Mouse (Mus musculus) hindbrain, embryonic 10.5 days (tissue): Measurements from ENCODE around the gene Pcbp1. TPM values are rescaled to one million over a fixed set of nuclear protein-coding genes. Genes with fewer than 3 reads are reported as not detected.
A peak's percentile ranks its signal among the peaks of the same experiment; 100 is the strongest.

Experiments
- DNase-seq: peaks from one replicate; pipeline ENCODE4 v3.0.0-alpha.2; 2017; ENCODE audit warnings: low spot score
- H3K27ac ChIP-seq: fragments of 300-500 bp; sonication (generic); 2 replicates; pipeline ENCODE4 v1.5.1; 2016; ENCODE audit warnings: mild to moderate bottlenecking, moderate library complexity
- H3K27me3 ChIP-seq: fragments of 300-500 bp; sonication (generic); 2 replicates; pipeline ENCODE4 v1.6.1; 2016; ENCODE audit warnings: mild to moderate bottlenecking; ENCODE audit not compliant: poor library complexity, insufficient read depth, severe bottlenecking
- H3K36me3 ChIP-seq: fragments of 300-500 bp; sonication (generic); 2 replicates; pipeline ENCODE4 v1.6.1; 2016; ENCODE audit warnings: mild to moderate bottlenecking, moderate library complexity
- H3K4me1 ChIP-seq: fragments of 300-500 bp; sonication (generic); replicated peaks from 2 replicates; pipeline ENCODE4 v1.6.1; 2016; ENCODE audit warnings: mild to moderate bottlenecking
- H3K4me3 ChIP-seq: fragments of 300-500 bp; sonication (generic); 2 replicates; pipeline ENCODE4 v1.5.1; 2016; ENCODE audit warnings: mild to moderate bottlenecking, moderate library complexity
- H3K9me3 ChIP-seq: fragments of 300-500 bp; sonication (generic); 2 replicates; pipeline ENCODE4 v1.6.1; 2016; ENCODE audit warnings: mild to moderate bottlenecking, moderate library complexity
- WGBS: fragments of 180-500 bp; shearing (Covaris S2); methylation state at CpG from one replicate; pipeline ENCODE4 v1.1.7; 2016; 5-methylcytosine and 5-hydroxymethylcytosine counted together
- polyA plus RNA-seq: library from polyadenylated mRNA; unstranded; fragments of >200 nt; fragmentation: Nextera tagmentation; extraction: Ambion mirVana; gene quantifications from 2 replicates; pipeline ENCODE4 v1.2.1, GENCODE M21; 2016

Gene Pcbp1
- polyA plus RNA-seq, 1 experiment from 2014 or later, result 520 TPM

DNA sequence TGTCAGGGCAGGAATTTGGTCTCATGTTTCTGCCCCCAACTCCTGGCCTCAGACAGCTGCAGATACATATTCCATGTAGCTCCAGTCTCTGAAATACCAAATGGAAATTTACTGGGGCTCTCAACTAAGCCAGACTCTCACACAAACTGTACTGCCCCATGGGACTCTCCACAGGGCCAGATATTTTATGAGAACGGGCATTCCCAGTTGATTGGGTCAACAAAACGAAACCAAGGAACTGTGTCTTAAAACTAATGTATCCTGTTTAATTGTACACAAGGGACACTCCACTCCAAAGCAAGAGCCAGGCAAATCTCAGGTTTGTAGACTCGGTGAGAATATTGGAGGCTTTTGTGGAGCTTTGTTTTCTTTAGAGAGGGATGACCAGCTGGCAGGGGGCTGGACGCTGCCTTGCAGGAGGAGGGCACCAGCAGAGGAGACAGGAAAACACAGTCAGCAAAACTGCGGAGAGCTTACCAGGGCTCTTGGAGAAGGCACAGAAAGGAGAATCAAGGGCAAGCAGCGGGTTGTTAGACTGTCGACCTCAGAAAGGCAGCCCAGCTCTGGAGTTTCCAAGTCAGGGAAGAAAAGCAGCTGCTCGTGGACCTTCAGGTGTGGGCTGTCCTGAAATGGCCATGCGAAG lies 45.8 kb downstream of the Pcbp1 start:
- Histone ChIP-seq H3K9me3 (no peaks in the 10 kb centered on the region), H3K27me3 (no peaks in the 10 kb centered on the region), H3K36me3 (no peaks in the 10 kb centered on the region), H3K4me3 (peak overlapping the region; percentile 11; the same call in 1 of the 2 replicates), H3K27ac (peak overlapping the region; percentile 83), H3K4me1 (peaks cover 39% of the 10 kb centered on the region)
- 36% methylated on average over 9 of the region's 9 CpGs for WGBS
- DNase-seq, result peak; percentile 39

- no peak for DNase-seq
- Histone ChIP-seq H3K27ac (peak overlapping the region; percentile 83), H3K9me3 (no peaks in the 10 kb centered on the region), H3K27me3 (no peaks in the 10 kb centered on the region), H3K4me3 (no peak overlapping the region), H3K36me3 (no peaks in the 10 kb centered on the region), H3K4me1 (peaks cover 42% of the 10 kb centered on the region)
These were observed 46.3 kb downstream of the Pcbp1 start for GRCm38 (mm10) chr6:86479816-86480188.

DNA sequence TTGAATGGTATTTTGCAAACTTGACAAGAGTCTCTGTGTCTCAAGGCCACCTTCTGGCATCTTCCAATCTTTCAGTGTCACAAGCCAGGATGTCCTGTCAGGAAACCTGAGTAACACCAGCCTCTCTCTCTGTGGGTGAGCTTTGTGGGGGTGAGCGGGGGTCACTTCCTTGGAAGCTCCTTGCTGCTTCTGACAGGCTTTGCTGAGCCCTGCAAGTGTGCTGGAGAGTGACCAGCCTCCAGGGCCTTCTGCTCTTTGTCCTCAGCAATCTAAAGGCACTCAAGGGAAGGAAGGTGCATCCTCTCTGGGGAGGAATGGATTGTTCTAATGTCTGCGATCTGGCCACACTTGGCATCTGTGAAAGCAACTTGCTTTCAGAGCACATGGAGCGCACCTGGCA lies 46.8 kb downstream of the Pcbp1 start:
- Histone ChIP-seq H3K27me3 (no peaks in the 10 kb centered on the region), H3K9me3 (no peaks in the 10 kb centered on the region), H3K36me3 (no peaks in the 10 kb centered on the region), H3K27ac (peak overlapping the region; percentile 83), H3K4me1 (peaks cover 42% of the 10 kb centered on the region), H3K4me3 (no peak overlapping the region)
- peak; percentile 27 for DNase-seq
- WGBS, result 51% methylated on average over 3 of the region's 3 CpGs

DNA sequence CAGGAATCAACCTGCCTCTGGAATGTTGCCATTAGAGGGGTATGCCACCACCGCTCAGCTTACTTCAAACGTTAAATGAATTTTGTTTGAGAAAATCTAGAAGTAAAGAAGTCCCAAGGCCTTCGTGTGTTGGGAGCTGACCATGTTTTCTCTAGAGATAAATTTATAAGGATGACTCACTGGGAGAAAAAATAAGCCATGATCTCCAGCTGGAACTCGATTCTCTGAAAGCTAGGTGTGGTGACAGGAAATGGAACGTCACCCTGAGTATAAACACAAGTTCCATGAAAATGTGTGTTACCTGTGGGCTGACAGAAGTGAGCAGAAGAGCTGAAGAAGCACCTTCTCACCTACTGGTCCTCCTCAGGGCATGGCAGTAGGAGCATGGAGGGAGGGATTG lies 49.2 kb downstream of the Pcbp1 start:
- no peaks in the 10 kb centered on the region for H3K36me3 ChIP-seq
- WGBS, result 90% methylated on average over 5 of the region's 5 CpGs
- DNase-seq, result no peak
- no peaks in the 10 kb centered on the region for H3K27me3 ChIP-seq
- no peak overlapping the region for H3K4me3 ChIP-seq
- H3K4me1 ChIP-seq, result peaks cover 57% of the 10 kb centered on the region
- H3K9me3 ChIP-seq, result no peaks in the 10 kb centered on the region
- H3K27ac ChIP-seq, result no peak overlapping the region

DNA sequence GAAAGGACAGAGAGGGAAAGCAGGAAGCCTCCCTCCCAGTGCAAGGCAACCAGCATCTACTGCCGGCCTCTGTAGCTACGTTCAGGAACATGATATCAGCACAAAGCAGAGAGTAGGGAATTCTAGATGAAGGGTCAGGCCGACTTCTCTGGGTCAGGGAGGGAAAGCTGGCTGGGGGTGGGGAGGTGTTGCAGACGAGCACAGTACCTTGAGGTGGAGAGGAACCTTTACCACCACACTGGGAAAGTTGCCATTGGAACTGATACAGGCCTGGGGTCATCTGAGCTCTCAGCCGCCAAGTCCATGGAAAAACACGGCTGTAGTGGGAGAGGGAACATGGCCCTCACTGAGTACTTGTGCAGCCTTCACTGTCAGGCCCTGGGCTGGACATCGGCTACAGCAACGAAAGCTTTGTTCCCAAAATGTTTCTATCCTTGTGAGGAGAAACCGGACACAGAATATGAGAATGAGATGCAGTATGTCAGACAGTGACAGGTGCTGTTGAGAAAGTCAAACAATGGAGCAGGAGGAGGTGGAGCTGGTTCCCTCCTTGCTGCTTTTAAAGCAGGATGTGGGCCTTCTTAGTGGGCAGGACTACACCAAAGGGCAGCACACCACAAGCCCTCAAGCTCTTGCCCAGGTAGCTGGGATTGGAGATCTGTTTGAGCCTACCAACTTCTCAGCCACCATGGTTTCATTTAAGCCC lies 50.5 kb downstream of the Pcbp1 start:
- Histone ChIP-seq H3K4me3 (no peak overlapping the region), H3K36me3 (no peaks in the 10 kb centered on the region), H3K9me3 (no peaks in the 10 kb centered on the region), H3K4me1 (peaks cover 60% of the 10 kb centered on the region), H3K27ac (peak overlapping the region; percentile 6; the same call in 1 of the 2 replicates), H3K27me3 (no peaks in the 10 kb centered on the region)
- 81% methylated on average over 9 of the region's 9 CpGs for WGBS
- no peak for DNase-seq

DNA sequence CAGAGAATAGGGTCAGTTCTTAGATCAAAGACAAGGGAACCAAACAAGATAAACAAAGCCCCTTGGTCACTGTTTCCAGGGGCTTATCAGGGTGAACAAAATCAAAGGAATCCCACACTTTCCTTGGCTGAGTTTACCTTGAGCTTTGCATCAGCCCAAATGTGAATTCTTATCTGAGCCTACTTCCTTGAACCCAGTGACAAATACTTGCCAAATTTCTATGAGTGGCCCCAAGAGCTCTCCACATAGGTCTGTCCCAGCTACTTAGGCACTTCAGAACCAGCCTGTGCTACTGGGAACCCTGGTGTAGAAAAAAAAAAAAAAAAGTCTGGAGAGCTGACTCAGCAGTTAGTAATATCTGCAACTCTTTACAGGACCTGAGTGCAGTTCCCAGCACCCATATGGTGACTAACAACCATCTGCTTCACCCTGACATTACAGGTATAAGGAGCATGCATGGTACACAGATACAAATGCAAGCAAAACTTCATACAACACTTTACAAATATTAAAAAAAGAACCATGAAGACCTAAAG lies 51.4 kb downstream of the Pcbp1 start:
- Histone ChIP-seq H3K36me3 (peaks cover 8% of the 10 kb centered on the region), H3K27ac (no peak overlapping the region), H3K27me3 (no peaks in the 10 kb centered on the region), H3K4me1 (peaks cover 51% of the 10 kb centered on the region), H3K4me3 (no peak overlapping the region), H3K9me3 (no peaks in the 10 kb centered on the region)
- no peak for DNase-seq

Other genes starting within 250 kb of the Pcbp1 start
- gene Fam136a, start 160.7 kb downstream of the Pcbp1 start, polyA plus RNA-seq, result 150 and 167 TPM in 2 replicates
- gene Snrpg, start 155.0 kb downstream of the Pcbp1 start, polyA plus RNA-seq, result 782 and 875 TPM in 2 replicates
- gene Pcyox1, start 129.2 kb downstream of the Pcbp1 start, polyA plus RNA-seq, result 87.1 and 99.4 TPM in 2 replicates
- gene Tia1, start 122.1 kb downstream of the Pcbp1 start, polyA plus RNA-seq, result 209 and 212 TPM in 2 replicates
- 1.8 TPM in 1 of 2 replicates, not detected in the other for gene Gm44790, start 99.7 kb downstream of the Pcbp1 start, polyA plus RNA-seq
- 24.4 and 26.2 TPM in 2 replicates for gene C87436, start 87.9 kb downstream of the Pcbp1 start, polyA plus RNA-seq
- gene Asprv1, start 101.8 kb upstream of the Pcbp1 start, polyA plus RNA-seq, result 0.71 TPM in 2 replicates
- 11.8 and 22.2 TPM in 2 replicates for gene Mxd1, start 142.8 kb upstream of the Pcbp1 start, polyA plus RNA-seq
- gene Snrnp27, start 158.2 kb upstream of the Pcbp1 start, polyA plus RNA-seq, result 120 and 128 TPM in 2 replicates
- gene Gmcl1, start 207.1 kb upstream of the Pcbp1 start, polyA plus RNA-seq, result 35.0 and 38.1 TPM in 2 replicates